Mouse (Mus musculus): ENCODE results near the gene Iscu. TPM values are rescaled to one million over a fixed set of nuclear protein-coding genes. Genes with fewer than 3 reads are reported as not detected.
"Not testable (repeated sequence)": the region's sequence is repeated elsewhere in the genome, so short reads cannot be mapped to it uniquely, and the experiment has no call there.

The Iscu gene
- polyA plus RNA-seq, 1 experiment = 79.0 TPM

DNA sequence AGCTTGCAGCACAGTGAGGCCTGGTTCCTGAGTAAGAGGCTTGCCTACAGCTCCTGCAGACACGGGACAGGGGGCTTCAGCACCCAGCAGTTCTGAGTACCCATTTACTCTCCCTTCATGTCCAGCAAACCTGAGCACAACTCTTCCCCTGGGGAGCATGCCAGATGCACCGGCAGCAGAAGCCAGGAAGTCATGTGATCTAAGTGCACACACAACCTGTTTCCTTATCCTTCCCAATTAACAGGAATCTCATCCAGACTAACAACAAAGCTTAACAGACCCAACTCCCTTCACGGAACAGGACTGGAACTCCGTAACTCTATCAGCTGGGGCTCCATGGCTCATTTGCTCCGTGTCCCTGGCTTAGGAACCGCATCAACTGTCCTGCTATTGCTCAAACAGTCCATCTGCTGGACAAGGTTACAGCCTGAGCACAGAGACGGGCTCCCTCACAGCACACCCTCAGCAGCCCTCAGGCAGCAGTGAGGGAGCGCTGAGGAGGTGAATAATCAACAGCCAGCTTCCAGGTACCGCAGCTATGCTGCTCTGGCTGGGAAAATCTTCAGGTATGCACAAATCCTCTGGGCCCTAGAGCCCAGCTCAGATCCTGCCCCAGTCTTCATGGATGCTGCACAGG lies 20.9 kb upstream of the Iscu start:
- WGBS = 84% methylated on average over 9 of the region's 9 CpGs
- no peak for DNase-seq (ENCODE audit: low read depth, low spot score)

DNA sequence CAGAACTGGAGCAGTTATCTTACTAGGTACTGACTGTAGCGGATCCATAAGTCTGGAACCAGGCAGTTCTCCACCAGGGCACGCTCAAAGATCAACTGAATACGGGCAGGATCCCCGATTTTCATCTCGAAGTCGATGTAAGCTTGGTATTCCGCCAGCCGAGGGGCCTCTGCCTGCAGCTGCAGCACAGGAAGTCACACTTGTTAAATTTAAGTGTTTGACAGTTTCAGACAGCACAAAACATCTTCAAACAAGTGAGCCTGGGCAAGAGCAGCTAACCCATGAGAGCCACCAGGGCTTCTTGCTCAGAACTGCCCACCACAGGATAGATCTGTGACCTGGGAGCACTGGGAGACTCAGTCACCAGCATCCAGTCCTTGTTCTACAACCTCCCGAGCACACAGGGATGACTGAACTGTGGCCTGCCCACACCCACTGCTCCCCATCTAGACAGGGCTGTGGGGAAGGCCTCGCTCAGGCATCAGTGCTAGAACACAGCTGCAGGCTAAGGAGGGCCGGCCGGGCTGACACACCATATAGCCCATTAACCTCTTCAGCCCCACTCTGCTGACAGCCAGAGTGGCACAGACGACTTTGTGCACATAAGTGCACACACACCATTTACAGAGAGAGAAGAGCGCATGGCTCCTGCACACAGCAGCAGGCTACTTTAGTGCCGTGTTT lies 17.1 kb upstream of the Iscu start:
- 83% methylated on average over 15 of the region's 15 CpGs for WGBS
- no peak for DNase-seq (ENCODE audit: low read depth, low spot score)

DNA sequence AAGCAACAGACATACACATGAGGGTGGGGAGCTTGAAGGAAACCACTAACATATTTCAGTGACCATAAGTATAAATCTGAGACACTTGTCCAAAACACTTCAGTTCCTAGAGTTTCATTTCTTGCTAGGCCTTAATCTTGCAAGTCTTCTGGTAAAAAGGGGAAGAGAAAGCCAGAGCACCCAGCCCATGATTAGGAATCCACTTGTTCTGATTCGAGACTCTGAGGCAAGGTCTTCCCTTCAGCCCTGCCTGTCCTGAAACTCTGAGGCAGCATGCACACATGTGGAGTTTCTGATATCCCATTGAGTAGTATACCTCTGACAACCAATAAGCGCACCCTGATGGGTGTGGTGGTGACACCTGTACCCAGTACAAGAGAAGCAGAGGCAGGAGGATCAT lies 11.0 kb upstream of the Iscu start:
- DNase-seq (ENCODE audit: low read depth, low spot score) = no peak
- 90% methylated on average over 2 of the region's 2 CpGs for WGBS

- WGBS = 81% methylated on average over 7 of the region's 7 CpGs
- DNase-seq (ENCODE audit: low read depth, low spot score) = no peak
Measured at GRCm38 (mm10) chr5:113764426-113764825, 8.1 kb upstream of the Iscu start.

DNA sequence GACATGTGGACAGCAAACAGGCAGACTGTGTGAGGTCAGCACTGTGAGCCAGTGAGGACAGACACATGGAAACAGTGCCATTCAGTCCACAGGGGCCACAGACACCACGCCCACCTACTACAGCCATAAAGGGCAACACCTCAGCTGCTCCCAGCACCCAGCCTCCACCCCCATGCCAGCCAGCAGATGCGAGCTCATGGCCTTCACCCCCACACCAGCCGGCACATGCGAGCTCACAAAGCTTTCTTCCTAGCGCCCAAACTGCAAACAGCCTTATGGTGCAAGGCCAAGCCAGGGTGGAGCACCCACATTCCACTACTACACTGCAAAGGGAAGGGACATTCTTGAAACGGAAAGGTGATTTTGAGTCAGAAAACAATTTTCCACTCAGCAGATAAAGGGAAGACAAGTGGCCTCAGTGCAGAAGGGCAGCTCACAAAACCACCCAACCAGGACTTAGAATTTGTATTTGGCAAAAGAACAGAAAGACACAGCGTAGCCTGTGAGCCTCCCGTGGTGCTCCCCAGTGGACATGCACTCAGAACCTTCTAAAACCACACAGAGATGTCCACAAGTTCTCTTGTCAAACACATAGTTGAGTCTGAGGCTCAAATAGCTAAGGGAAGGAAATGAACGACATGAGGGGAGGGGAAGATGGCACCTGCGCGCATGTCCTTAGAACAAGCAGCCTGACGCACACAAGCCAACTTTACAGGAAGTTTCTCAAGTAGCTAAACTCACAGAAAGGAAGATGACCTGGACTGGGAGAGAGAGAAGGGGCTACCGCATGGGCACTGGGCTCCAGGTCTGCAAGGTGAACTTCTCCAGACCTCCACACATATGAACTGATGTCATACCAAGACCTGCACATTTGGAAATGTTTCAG lies 6.7 kb upstream of the Iscu start:
- WGBS = 61% methylated on average over 13 of the region's 13 CpGs
- no peak for DNase-seq (ENCODE audit: low read depth, low spot score)

DNA sequence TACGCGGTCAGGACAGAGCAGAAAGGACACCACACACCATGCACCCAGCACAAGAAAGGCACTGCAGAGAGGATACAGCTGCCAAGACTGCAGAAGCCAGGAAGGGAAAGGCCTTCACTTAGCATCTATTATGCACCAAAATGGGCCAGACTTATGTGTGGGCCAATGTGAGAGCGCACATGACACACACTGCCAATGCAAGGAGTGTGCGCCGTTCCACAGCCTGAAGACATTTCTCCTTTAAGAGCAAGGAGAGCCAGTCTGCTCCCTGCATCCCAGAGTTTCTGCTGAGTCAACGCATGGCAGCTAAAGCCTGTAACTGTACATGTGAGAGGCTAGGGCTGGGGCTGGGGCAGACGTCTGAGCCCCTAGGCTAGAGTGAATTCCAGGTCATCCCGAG lies 3.7 kb upstream of the Iscu start:
- 90% methylated on average over 8 of the region's 8 CpGs for WGBS
- DNase-seq (ENCODE audit: low read depth, low spot score) = no peak

GRCm38 (mm10) chr5:113771213-113772162 lies 1.1 kb upstream of the Iscu start:
- peak; percentile 60 for DNase-seq (ENCODE audit: low read depth, low spot score)
- WGBS = under 1% methylated on average over 95 of the region's 97 CpGs

DNA sequence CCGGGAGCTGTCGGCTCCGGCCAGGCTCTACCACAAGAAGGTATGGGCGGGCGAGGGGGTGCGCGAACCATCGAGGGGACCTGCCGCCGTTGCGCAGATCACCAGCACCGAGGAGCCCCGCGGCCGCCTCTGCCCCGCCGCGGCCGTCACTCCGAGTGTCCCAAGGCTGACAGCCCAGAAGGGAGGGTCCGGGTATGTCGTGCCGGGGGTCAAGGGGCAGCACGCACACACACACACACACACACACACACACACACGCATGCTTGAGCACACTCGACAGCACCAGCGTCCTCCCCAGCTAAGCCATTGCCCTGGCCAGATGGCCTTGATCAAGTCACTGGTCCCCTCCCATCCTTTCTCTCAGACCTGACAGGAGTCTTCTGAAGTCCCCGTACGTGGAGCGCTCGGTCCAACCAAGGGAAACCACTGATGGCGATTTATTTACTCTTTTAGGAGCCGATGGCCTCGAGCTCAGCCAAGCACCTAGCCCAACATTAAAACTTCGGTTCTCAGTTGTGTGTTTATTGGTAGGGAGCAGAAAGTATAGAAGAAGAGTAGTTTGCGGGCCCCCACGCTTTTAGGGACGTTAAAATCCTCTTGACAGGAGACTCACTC lies 464 bp downstream of the Iscu start:
- WGBS = under 1% methylated on average over 38 of the region's 38 CpGs
- no peak for DNase-seq (ENCODE audit: low read depth, low spot score)

DNA sequence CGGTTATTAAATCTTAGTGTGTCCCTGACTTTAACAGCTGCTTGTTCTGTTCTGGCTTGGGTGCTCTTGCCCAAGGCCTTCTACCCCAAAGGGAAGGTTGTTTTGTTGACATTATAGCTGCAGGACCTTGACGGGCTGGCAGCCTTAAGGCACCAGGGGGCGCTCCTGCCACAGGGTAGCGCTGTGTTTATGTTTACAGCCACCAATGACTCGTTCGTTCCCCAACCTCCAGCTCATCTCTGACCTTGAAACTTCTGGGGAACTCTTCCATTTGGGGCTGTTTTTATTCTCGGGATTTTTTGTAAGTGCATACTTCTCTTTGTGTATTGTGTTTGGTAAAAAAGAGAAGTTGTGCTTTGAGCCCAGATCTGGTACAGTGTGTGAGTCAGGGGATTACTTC lies 1.1 kb downstream of the Iscu start:
- WGBS = under 1% methylated on average over 7 of the region's 7 CpGs
- DNase-seq (ENCODE audit: low read depth, low spot score) = peak; percentile 47

- DNase-seq (ENCODE audit: low read depth, low spot score) = no peak
- 84% methylated on average over 10 of the region's 10 CpGs for WGBS
Measured at GRCm38 (mm10) chr5:113775585-113775984, 3.0 kb downstream of the Iscu start.

GRCm38 (mm10) chr5:113776128-113776895 lies 3.8 kb downstream of the Iscu start:
- no peak for DNase-seq (ENCODE audit: low read depth, low spot score)
- 75% methylated on average over 15 of the region's 15 CpGs for WGBS

DNA sequence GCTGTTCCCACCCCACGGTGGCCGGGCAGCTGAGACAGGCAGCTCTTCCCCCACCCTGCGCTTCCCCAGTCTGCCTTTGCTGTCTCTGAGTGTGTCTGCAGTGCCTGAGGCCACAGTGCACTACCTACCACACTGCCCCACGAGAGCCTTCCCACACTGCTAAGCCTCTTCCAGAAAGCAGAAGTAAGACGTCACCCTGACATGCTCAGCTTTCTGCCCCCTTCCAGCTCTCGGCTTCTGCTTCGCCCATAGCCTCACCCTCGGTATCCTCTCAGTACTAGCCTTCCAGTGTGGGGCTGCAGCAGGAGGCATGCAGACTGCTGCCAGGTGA lies 4.3 kb downstream of the Iscu start:
- no peak for DNase-seq (ENCODE audit: low read depth, low spot score)
- 86% methylated on average over 8 of the region's 8 CpGs for WGBS

DNA sequence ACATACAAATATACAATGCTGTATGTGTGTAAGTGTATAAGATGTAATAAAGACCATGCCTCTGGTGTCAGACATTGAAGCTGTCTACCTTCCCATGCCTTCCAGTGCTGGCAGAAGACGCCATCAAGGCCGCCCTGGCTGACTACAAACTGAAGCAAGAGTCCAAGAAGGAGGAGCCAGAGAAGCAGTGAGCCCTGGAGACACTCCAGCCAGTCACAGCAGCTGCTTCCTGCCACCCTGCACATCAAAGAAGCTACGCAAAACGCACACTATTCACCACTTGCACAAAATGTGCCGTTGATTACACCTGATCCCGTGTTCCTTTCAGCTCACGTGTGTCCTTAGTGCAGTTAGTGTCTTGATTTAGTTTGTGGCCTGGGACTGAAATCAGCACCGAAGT lies 5.2 kb downstream of the Iscu start:
- DNase-seq (ENCODE audit: low read depth, low spot score) = not testable (repeated sequence)
- WGBS = 80% methylated on average over 8 of the region's 8 CpGs

DNA sequence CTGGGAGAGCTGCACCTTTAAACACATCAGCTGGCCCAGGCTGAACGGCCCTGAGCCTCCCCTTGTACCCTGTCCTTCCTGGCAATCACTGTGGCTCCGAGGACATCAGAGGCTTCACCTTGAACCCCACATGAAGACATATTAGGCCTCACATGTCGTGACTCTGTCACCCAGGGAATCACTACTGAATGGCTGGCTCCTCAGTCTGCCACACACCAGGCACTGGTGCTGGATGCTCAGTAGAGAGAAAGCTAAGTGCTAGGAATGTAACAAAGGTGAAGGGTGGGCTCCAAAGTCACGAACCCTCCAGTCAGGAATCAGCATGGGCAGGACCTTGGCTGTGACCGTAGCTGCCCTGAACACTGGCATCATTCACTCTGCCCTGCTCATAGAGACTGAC lies 7.0 kb downstream of the Iscu start:
- no peak for DNase-seq (ENCODE audit: low read depth, low spot score)
- 70% methylated on average over 5 of the region's 5 CpGs for WGBS

DNA sequence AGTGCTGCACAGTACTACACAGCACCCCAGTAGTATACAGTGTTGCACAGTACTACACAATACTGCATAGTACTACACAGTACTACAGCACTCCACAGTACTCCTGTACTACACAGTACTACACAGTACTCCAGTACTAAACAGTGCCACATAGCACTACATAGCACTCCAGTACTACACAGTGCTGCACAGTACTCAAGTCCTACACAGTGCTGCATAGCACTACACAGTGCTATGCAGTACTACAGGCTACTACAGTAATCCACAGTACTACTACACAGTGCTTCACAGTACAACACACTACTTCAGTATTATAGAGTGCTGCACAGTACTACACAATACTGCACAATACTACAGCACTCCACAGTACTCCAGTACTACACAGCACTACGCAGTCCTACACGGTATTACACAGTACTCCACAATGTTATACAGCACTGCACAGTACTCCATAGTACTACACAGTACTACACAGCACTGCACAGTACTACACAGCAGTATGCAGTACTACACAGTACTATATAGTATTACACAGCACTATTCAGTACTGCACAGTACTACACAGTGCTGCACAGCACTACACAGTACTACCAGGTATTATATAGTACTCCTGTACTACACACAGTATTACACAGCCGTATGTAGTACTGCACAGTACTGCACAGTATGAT lies 7.7 kb downstream of the Iscu start:
- WGBS = 94% methylated on average over 3 of the region's 3 CpGs
- DNase-seq (ENCODE audit: low read depth, low spot score) = no peak

DNA sequence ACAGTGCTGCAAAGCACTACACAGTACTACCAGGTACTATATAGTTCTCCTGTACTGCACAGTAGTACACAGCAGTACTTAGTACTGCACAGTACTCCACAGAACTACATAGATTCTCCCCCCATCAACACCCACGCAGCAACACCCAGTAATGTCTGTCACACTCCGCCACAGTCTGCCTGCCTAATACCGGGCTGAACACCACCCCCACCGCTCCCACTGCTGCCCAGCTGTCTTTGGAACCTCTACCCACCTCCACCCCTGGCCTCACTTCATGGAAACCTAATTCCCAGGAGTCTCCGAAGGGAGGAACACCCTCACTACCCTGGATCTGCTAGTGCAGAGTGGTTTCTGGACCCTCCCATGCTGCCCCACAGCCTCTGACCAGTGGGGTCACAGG lies 8.2 kb downstream of the Iscu start:
- no peak for DNase-seq (ENCODE audit: low read depth, low spot score)
- 81% methylated on average over 5 of the region's 5 CpGs for WGBS

DNA sequence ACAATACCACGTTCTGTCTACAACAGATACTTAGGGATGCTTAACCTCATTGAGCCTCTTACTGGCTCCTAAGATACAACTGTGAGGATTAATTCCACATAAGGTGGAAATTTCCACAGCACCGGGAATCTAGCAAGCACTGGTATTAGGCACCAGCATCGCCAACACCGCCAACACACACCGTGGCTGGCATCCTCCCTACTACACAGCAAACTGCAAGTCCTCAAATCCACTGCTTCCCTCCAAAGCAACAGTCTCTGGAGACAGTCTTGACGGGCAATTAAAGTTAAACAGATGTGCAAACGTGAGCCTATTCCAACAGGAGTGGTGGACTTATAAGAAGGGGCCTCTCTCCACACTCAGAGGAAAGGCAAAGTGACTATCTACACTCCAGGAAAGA lies 8.7 kb downstream of the Iscu start:
- DNase-seq (ENCODE audit: low read depth, low spot score) = no peak
- WGBS = 73% methylated on average over 7 of the region's 7 CpGs

DNA sequence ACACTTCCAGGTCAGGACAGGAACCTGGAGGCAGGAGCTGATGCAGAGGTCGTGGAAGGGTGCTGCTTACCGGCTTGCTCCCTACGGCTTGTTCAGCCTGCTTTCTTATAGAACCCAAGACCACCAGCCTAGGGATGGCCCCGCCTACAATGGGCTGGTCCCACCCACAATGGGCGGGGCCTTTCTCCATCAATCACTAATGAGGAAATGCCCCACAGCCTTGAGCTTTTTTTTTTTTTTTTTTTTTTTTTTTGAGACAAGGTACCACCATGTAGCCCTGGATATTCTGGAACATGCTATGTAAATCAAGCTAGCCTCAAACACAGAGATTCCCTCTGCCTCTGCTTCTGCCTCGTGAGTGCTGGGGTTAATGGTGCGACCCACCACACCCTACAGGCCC lies 9.3 kb downstream of the Iscu start:
- 69% methylated on average over 7 of the region's 7 CpGs for WGBS

More for the DNA sequence above, 9.3 kb downstream of the Iscu start:
- no peak for DNase-seq (ENCODE audit: low read depth, low spot score)

All from large intestine, adult 2 months (tissue).